Mouse (Mus musculus): ENCODE results near the gene Sft2d2. TPM values are rescaled to one million over a fixed set of nuclear protein-coding genes. Genes with fewer than 3 reads are reported as not detected.

The Sft2d2 gene
- polyA plus RNA-seq, 1 experiment, result 4.6 TPM

- no peak for TF ChIP-seq GATA1 (IDR thresholded peaks at IDR 0.05; ENCODE audit: low read length)
Observed at GRCm38 (mm10) chr1:165195396-165195960, 1.2 kb upstream of the Sft2d2 start.

GRCm38 (mm10) chr1:165194662-165195013, 400 bp upstream of the Sft2d2 start:
- no peak for TF ChIP-seq GATA1 (IDR thresholded peaks at IDR 0.05; ENCODE audit: low read length)

GRCm38 (mm10) chr1:165193426-165193825, 812 bp downstream of the Sft2d2 start:
- no peak for TF ChIP-seq GATA1 (IDR thresholded peaks at IDR 0.05; ENCODE audit: low read length)

- TF ChIP-seq GATA1 (IDR thresholded peaks at IDR 0.05; ENCODE audit: low read length), result no peak
Observed at GRCm38 (mm10) chr1:165192714-165193264, 1.4 kb downstream of the Sft2d2 start.

- no peak for TF ChIP-seq GATA1 (IDR thresholded peaks at IDR 0.05; ENCODE audit: low read length)
Observed at GRCm38 (mm10) chr1:165192102-165192501, 2.1 kb downstream of the Sft2d2 start.

- TF ChIP-seq GATA1 (IDR thresholded peaks at IDR 0.05; ENCODE audit: low read length), result no peak
Observed at GRCm38 (mm10) chr1:165191611-165192010, 2.6 kb downstream of the Sft2d2 start.

- TF ChIP-seq GATA1 (IDR thresholded peaks at IDR 0.05; ENCODE audit: low read length), result no peak
Observed at GRCm38 (mm10) chr1:165190571-165191273, 3.5 kb downstream of the Sft2d2 start.

- no peak for TF ChIP-seq GATA1 (IDR thresholded peaks at IDR 0.05; ENCODE audit: low read length)
Observed at GRCm38 (mm10) chr1:165190068-165190467, 4.2 kb downstream of the Sft2d2 start.

- no peak for TF ChIP-seq GATA1 (IDR thresholded peaks at IDR 0.05; ENCODE audit: low read length)
Observed at GRCm38 (mm10) chr1:165188806-165189580, 5.2 kb downstream of the Sft2d2 start.

- TF ChIP-seq GATA1 (IDR thresholded peaks at IDR 0.05; ENCODE audit: low read length), result no peak
Observed at GRCm38 (mm10) chr1:165187357-165187756, 6.9 kb downstream of the Sft2d2 start.

- TF ChIP-seq GATA1 (IDR thresholded peaks at IDR 0.05; ENCODE audit: low read length), result no peak
Observed at GRCm38 (mm10) chr1:165186491-165186890, 7.7 kb downstream of the Sft2d2 start.

GRCm38 (mm10) chr1:165185116-165185515, 9.1 kb downstream of the Sft2d2 start:
- TF ChIP-seq GATA1 (IDR thresholded peaks at IDR 0.05; ENCODE audit: low read length), result no peak

GRCm38 (mm10) chr1:165184178-165184577, 10.1 kb downstream of the Sft2d2 start:
- no peak for TF ChIP-seq GATA1 (IDR thresholded peaks at IDR 0.05; ENCODE audit: low read length)

- TF ChIP-seq GATA1 (IDR thresholded peaks at IDR 0.05; ENCODE audit: low read length), result no peak
Observed at GRCm38 (mm10) chr1:165183400-165183799, 10.8 kb downstream of the Sft2d2 start.

GRCm38 (mm10) chr1:165179321-165179720, 14.9 kb downstream of the Sft2d2 start:
- no peak for TF ChIP-seq GATA1 (IDR thresholded peaks at IDR 0.05; ENCODE audit: low read length)

GRCm38 (mm10) chr1:165178075-165178474, 16.2 kb downstream of the Sft2d2 start:
- TF ChIP-seq GATA1 (IDR thresholded peaks at IDR 0.05; ENCODE audit: low read length), result no peak

Measured in G1E-ER4 (cell line).